20 mouse cellular contexts compared by ENCODE assay signal in the genomic region with DNA sequence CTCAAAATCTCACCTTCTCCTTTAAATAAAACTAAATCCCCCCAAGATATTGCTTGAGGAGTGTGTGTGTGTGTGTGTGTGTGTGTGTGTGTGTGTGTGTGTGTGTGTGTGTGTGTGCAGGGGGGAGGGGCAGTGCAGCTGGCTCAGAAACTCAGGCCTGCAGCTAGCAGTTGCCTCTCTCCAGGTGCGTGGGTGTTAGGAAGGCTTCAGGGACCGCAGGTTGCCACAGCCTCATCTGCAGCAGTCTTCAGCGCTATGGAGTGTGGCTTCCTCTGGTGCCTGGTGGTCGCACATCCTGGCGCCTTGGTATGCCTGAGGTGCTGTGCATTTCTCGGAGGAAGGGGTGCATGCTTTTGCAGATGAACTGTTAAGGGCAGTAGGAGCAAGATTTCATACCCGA. TPM values are rescaled to one million over a fixed set of nuclear protein-coding genes. Genes with fewer than 3 reads are reported as not detected.
A peak's percentile ranks its signal among the peaks of the same experiment; 100 is the strongest.
DNase-seq lines count a peak whose midpoint lies in the region; ATAC-seq and TF ChIP-seq lines count a peak whose summit lies in the region.
"Had no signal": no experiment of that assay in that cellular context is flagged by ENCODE, and none has a peak within 500 bp of the region (broad histone marks: within the 10 kb centered on the region; RNA-seq: fewer than 3 reads in every experiment).

No protein-coding gene starts in this region.

- no peak for TF ChIP-seq CTCF in cerebellum, adult 2 months (IDR thresholded peaks at IDR 0.05; ENCODE audit: borderline replicate concordance, insufficient read depth, low read depth, low read length)

- TF ChIP-seq POLR2A in cerebellum, adult 2 months (IDR thresholded peaks at IDR 0.05; ENCODE audit: borderline replicate concordance, insufficient read depth, low read length) = no peak

- H3K27me3 ChIP-seq in cerebellum, adult 2 months (ENCODE audit: control insufficient read depth, insufficient read depth, low read length) = no peaks in the 10 kb centered on the region
- H3K27me3 ChIP-seq: embryonic facial prominence, embryonic 15.5 days; liver, embryonic 13.5 days had no signal

- ATAC-seq in neutrophil, adult 5-6 weeks (ENCODE audit: extremely low read depth, insufficient number of reproducible peaks, low FRiP score, poor library complexity, severe bottlenecking) = 0 out of 2 replicates have a peak, but pooled peaks have one; percentile 23
- ATAC-seq: lung, postnatal 0 days had no signal

- WGBS in cerebellum, adult 2 months = 69% methylated on average over 7 of the region's 7 CpGs

- peaks cover 26% of the 10 kb centered on the region for H3K4me1 ChIP-seq in cerebellum, adult 2 months (ENCODE audit: control insufficient read depth, insufficient read depth, low read length)
- H3K4me1 ChIP-seq: embryonic facial prominence, embryonic 15.5 days; heart, embryonic 13.5 days; hindbrain, embryonic 10.5 days; limb, embryonic 12.5 days; liver, embryonic 13.5 days had no signal

- no peak overlapping the region for H3K4me3 ChIP-seq in cerebellum, adult 2 months (replicated peaks; ENCODE audit: insufficient read depth, low read depth, low read length)
- H3K4me3 ChIP-seq: embryonic facial prominence, embryonic 15.5 days; heart, embryonic 13.5 days; hindbrain, embryonic 10.5 days; limb, embryonic 12.5 days; liver, embryonic 13.5 days; myocyte had no signal

- no peak for DNase-seq in cerebellum, adult 2 months
- DNase-seq in cerebellum, adult 8-10 months = no peak
- peak; percentile 70 for DNase-seq in CD4-positive, CD25-positive, alpha-beta regulatory T cell, adult 2 months (ENCODE audit: low read depth, low spot score)
- DNase-seq in thymus, postnatal 25 days = peak; percentile 89
- no peak for DNase-seq in kidney, postnatal 10 days
- DNase-seq in right cerebral cortex, postnatal 10 days (ENCODE audit: low spot score in 2 of 2) = no peak
- DNase-seq: kidney, adult 2 months; kidney, postnatal 25 days; liver, embryonic 13.5 days; midbrain, embryonic 14.5 days; right cerebral cortex, postnatal 14 days had no signal

- H3K27ac ChIP-seq in cerebellum, adult 2 months (ENCODE audit: insufficient read depth, low read length) = 0 out of 2 replicates have a peak overlapping the region, but pooled peaks have one; percentile 3
- H3K27ac ChIP-seq: embryonic facial prominence, embryonic 15.5 days; heart, embryonic 13.5 days; hindbrain, embryonic 10.5 days; limb, embryonic 12.5 days; liver, embryonic 13.5 days had no signal

RNA-seq across cellular contexts. Expression of a gene that starts 10.9 kb away (rescaled TPM):
- 73.3 and 75.7 TPM in 2 replicates for polyA plus RNA-seq in cerebellum, adult 2 months (2012; rRNA removed)
- 0.81 and 0.98 TPM in 2 replicates for total RNA-seq in neutrophil, adult 5-6 weeks (2017)
- total RNA-seq: granulocyte monocyte progenitor cell, adult 5-6 weeks; megakaryocyte progenitor cell, adult 5-6 weeks had no signal
- polyA plus RNA-seq: myocyte had no signal

RNA-seq across cellular contexts. Expression of a gene that starts 54.0 kb away (rescaled TPM):
- 3.3 and 3.9 TPM in 2 replicates for polyA plus RNA-seq in cerebellum, adult 2 months (2012; rRNA removed)
- total RNA-seq in neutrophil, adult 5-6 weeks (2017) = 32.2 and 32.3 TPM in 2 replicates

Comparison
In these comparisons a context has a peak if more than half of its experiments do, and no peak if none do; other contexts are left out.
1. DNase-seq: peak in CD4-positive, CD25-positive, alpha-beta regulatory T cell, adult 2 months (single experiment) and thymus, postnatal 25 days (single experiment); none in cerebellum, adult 2 months (0 of 2), cerebellum, adult 8-10 months (single experiment), kidney, postnatal 10 days (single experiment) and right cerebral cortex, postnatal 10 days (0 of 2).